Mouse (Mus musculus) retina, adult 2 months (tissue): ENCODE results near the gene Olfr239.
"Not testable (repeated sequence)": the region's sequence is repeated elsewhere in the genome, so short reads cannot be mapped to it uniquely, and the experiment has no call there.

Experiments used
- DNase-seq: peaks from one replicate; pipeline ENCODE4 v3.0.0-alpha.2; 2012; ENCODE audit warnings: low read depth, low spot score

The Olfr239 gene

GRCm38 (mm10) chr17:33191002-33191401 is at the start of gene Olfr239:
Gene Olfr239 (plus strand): TSS chr17:33191302.
- DNase-seq, result not testable (repeated sequence)

GRCm38 (mm10) chr17:33168147-33168546 is 23.0 kb upstream of the Olfr239 start, which contains the start of gene Olfr55:
Gene Olfr55 (plus strand): TSS chr17:33168447.
- DNase-seq, result not testable (repeated sequence)

- DNase-seq, result no peak
Measured at GRCm38 (mm10) chr17:33221590-33221989, 30.5 kb downstream of the Olfr239 start, which contains the start of gene Olfr1564. Gene Olfr1564 (minus strand): TSS chr17:33221690.

- DNase-seq, result not testable (repeated sequence)
Measured at GRCm38 (mm10) chr17:33236646-33237045, 45.5 kb downstream of the Olfr239 start.
